Mouse (Mus musculus): Measurements from ENCODE around the gene Mkrn2os. TPM values are rescaled to one million over a fixed set of nuclear protein-coding genes. Genes with fewer than 3 reads are reported as not detected.

The Mkrn2os gene
- polyA plus RNA-seq, 1 experiment: 113 TPM

DNA sequence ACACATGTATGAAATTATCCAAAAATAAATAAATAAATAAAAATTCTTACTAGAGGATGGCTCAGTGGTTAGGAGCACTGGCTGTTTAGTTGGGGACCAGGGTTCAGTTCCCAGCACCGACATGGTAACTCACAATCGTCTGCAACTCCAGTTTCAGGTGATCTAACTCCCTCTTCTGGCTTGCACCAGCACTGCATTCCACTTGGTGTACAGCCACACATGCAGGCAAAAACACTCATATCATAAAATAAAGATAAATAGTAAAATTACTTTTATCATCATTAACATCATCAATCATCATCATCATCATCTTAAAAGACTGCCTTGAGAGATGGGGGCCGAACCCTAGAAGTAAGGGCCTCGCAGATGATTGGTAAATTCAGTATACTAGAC, 8.9 kb upstream of the Mkrn2os start:
- no peak for TF ChIP-seq POLR2A (IDR thresholded peaks at IDR 0.05; ENCODE audit: low read depth, low read length)
- no peak for TF ChIP-seq CTCF (IDR thresholded peaks at IDR 0.05; ENCODE audit: extremely low read depth, insufficient read length, insufficient replicate concordance, low read depth, low read length)
- H3K36me3 ChIP-seq (ENCODE audit: control insufficient read depth, insufficient read depth, low read length): no peaks in the 10 kb centered on the region; the same call in 1 of the 2 replicates
- H3K27ac ChIP-seq (ENCODE audit: insufficient read depth, low read depth, low read length): no peak overlapping the region
- H3K4me1 ChIP-seq (ENCODE audit: control insufficient read depth, insufficient read depth, insufficient read length, low read length): peaks cover 6% of the 10 kb centered on the region; the same call in 1 of the 2 replicates
- no peak overlapping the region for H3K4me3 ChIP-seq (ENCODE audit: low read depth, low read length)
- no peaks in the 10 kb centered on the region for H3K27me3 ChIP-seq (ENCODE audit: control insufficient read depth, insufficient read depth, low read length)
- 65% methylated on average over 4 of the region's 4 CpGs for WGBS

- TF ChIP-seq CTCF (IDR thresholded peaks at IDR 0.05; ENCODE audit: extremely low read depth, insufficient read length, insufficient replicate concordance, low read depth, low read length) (no peak), POLR2A (IDR thresholded peaks at IDR 0.05; ENCODE audit: low read depth, low read length) (no peak)
- no peak overlapping the region for H3K27ac ChIP-seq (ENCODE audit: insufficient read depth, low read depth, low read length)
- WGBS: 64% methylated on average over 3 of the region's 3 CpGs
- no peak overlapping the region for H3K4me3 ChIP-seq (ENCODE audit: low read depth, low read length)
- peaks cover 7% of the 10 kb centered on the region; the same call in 1 of the 2 replicates for H3K4me1 ChIP-seq (ENCODE audit: control insufficient read depth, insufficient read depth, insufficient read length, low read length)
- no peaks in the 10 kb centered on the region for H3K36me3 ChIP-seq (ENCODE audit: control insufficient read depth, insufficient read depth, low read length)
- H3K27me3 ChIP-seq (ENCODE audit: control insufficient read depth, insufficient read depth, low read length): no peaks in the 10 kb centered on the region
Measured at GRCm38 (mm10) chr6:115595667-115596066, 3.3 kb upstream of the Mkrn2os start.

DNA sequence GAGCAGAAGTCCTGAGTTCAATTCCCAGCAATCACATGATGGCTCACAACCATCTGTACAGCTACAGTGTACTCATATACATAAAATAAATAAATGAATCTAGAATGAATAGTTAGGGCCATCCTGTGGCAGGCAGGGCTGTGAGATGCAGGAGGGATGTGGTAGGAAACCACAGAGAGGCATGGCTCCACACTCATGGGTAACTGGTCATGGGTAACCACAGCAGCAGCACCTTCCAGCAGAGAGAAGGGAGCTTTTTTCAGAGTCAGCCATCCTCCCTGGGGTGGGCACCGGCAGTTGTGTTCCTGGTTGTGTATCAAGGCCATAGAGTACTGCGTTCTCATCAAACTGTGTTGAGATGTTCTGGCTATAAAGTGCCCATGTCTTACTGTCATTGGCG, 2.1 kb upstream of the Mkrn2os start:
- Histone ChIP-seq H3K27ac (ENCODE audit: insufficient read depth, low read depth, low read length) (no peak overlapping the region), H3K4me1 (ENCODE audit: control insufficient read depth, insufficient read depth, insufficient read length, low read length) (peaks cover 11% of the 10 kb centered on the region; the same call in 1 of the 2 replicates), H3K4me3 (ENCODE audit: low read depth, low read length) (no peak overlapping the region), H3K27me3 (ENCODE audit: control insufficient read depth, insufficient read depth, low read length) (no peaks in the 10 kb centered on the region), H3K36me3 (ENCODE audit: control insufficient read depth, insufficient read depth, low read length) (no peaks in the 10 kb centered on the region)
- WGBS: 64% methylated on average over 3 of the region's 3 CpGs
- TF ChIP-seq POLR2A (IDR thresholded peaks at IDR 0.05; ENCODE audit: low read depth, low read length) (no peak), CTCF (IDR thresholded peaks at IDR 0.05; ENCODE audit: extremely low read depth, insufficient read length, insufficient replicate concordance, low read depth, low read length) (no peak)

GRCm38 (mm10) chr6:115593252-115593651, 876 bp upstream of the Mkrn2os start:
- 0 out of 2 replicates have a peak, but pooled peaks cover 6% of the 10 kb centered on the region for H3K36me3 ChIP-seq (ENCODE audit: control insufficient read depth, insufficient read depth, low read length)
- H3K27ac ChIP-seq (ENCODE audit: insufficient read depth, low read depth, low read length): no peak overlapping the region
- TF ChIP-seq CTCF (IDR thresholded peaks at IDR 0.05; ENCODE audit: extremely low read depth, insufficient read length, insufficient replicate concordance, low read depth, low read length) (no peak), POLR2A (IDR thresholded peaks at IDR 0.05; ENCODE audit: low read depth, low read length) (no peak)
- no peak overlapping the region for H3K4me3 ChIP-seq (ENCODE audit: low read depth, low read length)
- WGBS: 79% methylated on average over 4 of the region's 4 CpGs
- H3K4me1 ChIP-seq (ENCODE audit: control insufficient read depth, insufficient read depth, insufficient read length, low read length): peaks cover 9% of the 10 kb centered on the region; the same call in 1 of the 2 replicates
- H3K27me3 ChIP-seq (ENCODE audit: control insufficient read depth, insufficient read depth, low read length): no peaks in the 10 kb centered on the region

GRCm38 (mm10) chr6:115591692-115592359, 550 bp downstream of the Mkrn2os start:
- Histone ChIP-seq H3K27ac (ENCODE audit: insufficient read depth, low read depth, low read length) (peak overlapping the region; percentile 86), H3K4me1 (ENCODE audit: control insufficient read depth, insufficient read depth, insufficient read length, low read length) (peaks cover 9% of the 10 kb centered on the region; the same call in 1 of the 2 replicates), H3K27me3 (ENCODE audit: control insufficient read depth, insufficient read depth, low read length) (no peaks in the 10 kb centered on the region), H3K4me3 (ENCODE audit: low read depth, low read length) (peak overlapping the region; percentile 65), H3K36me3 (ENCODE audit: control insufficient read depth, insufficient read depth, low read length) (0 out of 2 replicates have a peak, but pooled peaks cover 6% of the 10 kb centered on the region)
- TF ChIP-seq POLR2A (IDR thresholded peaks at IDR 0.05; ENCODE audit: low read depth, low read length): peak; percentile 33; the same call in 1 of the 2 replicates
- TF ChIP-seq CTCF (IDR thresholded peaks at IDR 0.05; ENCODE audit: extremely low read depth, insufficient read length, insufficient replicate concordance, low read depth, low read length): no peak
- 27% methylated on average over 19 of the region's 19 CpGs for WGBS

DNA sequence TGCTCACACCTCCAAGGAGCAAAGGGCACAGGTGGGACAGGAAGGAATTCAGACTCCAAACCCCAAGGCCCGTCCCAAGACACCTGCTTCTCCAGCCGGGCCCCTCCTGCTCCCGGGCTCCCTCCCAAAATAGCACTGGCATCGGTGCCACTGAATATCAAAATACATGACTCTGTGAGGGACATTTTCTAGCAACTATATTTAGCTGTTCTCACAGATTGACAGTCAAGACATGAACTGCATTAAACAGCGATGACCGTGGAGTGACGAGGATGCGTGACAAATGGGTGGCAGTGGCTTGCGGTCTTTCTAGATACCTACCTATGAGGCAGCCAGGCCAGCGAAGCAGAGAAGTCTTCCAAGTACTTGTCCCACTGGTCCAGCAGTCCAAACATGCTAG, 6.1 kb downstream of the Mkrn2os start:
- peaks cover 4% of the 10 kb centered on the region; the same call in 1 of the 2 replicates for H3K4me1 ChIP-seq (ENCODE audit: control insufficient read depth, insufficient read depth, insufficient read length, low read length)
- H3K4me3 ChIP-seq (ENCODE audit: low read depth, low read length): no peak overlapping the region
- H3K36me3 ChIP-seq (ENCODE audit: control insufficient read depth, insufficient read depth, low read length): peaks cover 10% of the 10 kb centered on the region; the same call in 1 of the 2 replicates
- WGBS: 65% methylated on average over 10 of the region's 10 CpGs
- H3K27ac ChIP-seq (ENCODE audit: insufficient read depth, low read depth, low read length): no peak overlapping the region
- H3K27me3 ChIP-seq (ENCODE audit: control insufficient read depth, insufficient read depth, low read length): no peaks in the 10 kb centered on the region
- no peak for TF ChIP-seq POLR2A (IDR thresholded peaks at IDR 0.05; ENCODE audit: low read depth, low read length)
- no peak for TF ChIP-seq CTCF (IDR thresholded peaks at IDR 0.05; ENCODE audit: extremely low read depth, insufficient read length, insufficient replicate concordance, low read depth, low read length)

- TF ChIP-seq CTCF (IDR thresholded peaks at IDR 0.05; ENCODE audit: extremely low read depth, insufficient read length, insufficient replicate concordance, low read depth, low read length) (peak; percentile 26; the same call in 1 of the 2 replicates), POLR2A (IDR thresholded peaks at IDR 0.05; ENCODE audit: low read depth, low read length) (no peak)
- peaks cover 9% of the 10 kb centered on the region; the same call in 1 of the 2 replicates for H3K36me3 ChIP-seq (ENCODE audit: control insufficient read depth, insufficient read depth, low read length)
- no peaks in the 10 kb centered on the region for H3K4me1 ChIP-seq (ENCODE audit: control insufficient read depth, insufficient read depth, insufficient read length, low read length)
- no peak overlapping the region for H3K27ac ChIP-seq (ENCODE audit: insufficient read depth, low read depth, low read length)
- H3K27me3 ChIP-seq (ENCODE audit: control insufficient read depth, insufficient read depth, low read length): no peaks in the 10 kb centered on the region
- no peak overlapping the region for H3K4me3 ChIP-seq (ENCODE audit: low read depth, low read length)
- WGBS: 25% methylated on average over 3 of the region's 3 CpGs
Measured at GRCm38 (mm10) chr6:115584176-115584575, 8.2 kb downstream of the Mkrn2os start.

All from small intestine, adult 2 months (tissue).